Mouse (Mus musculus) myocyte (in vitro differentiated cells): ENCODE measurements around the gene Prok2.

Experiments used
- E2F4 ChIP-seq: IDR thresholded peaks from one replicate; pipeline ENCODE4 v1.6.1; 2011; ENCODE audit warnings: mild to moderate bottlenecking, control low read depth, moderate library complexity; ENCODE audit not compliant: insufficient read depth
- MYOD1 ChIP-seq, 3 experiments: IDR thresholded peaks; one replicate each; pipeline ENCODE4 v1.6.1; 2011; ENCODE audit warnings: control low read depth in 2 of 3, low read depth in 2 of 3, mild to moderate bottlenecking in 2 of 3, moderate library complexity in 1 of 3; ENCODE audit not compliant: insufficient read length in 2 of 3, control insufficient read depth in 1 of 3
- POLR2A ChIP-seq: IDR thresholded peaks from one replicate; pipeline ENCODE4 v1.6.1; 2011; ENCODE audit warnings: low read depth, mild to moderate bottlenecking, control low read depth, moderate library complexity; ENCODE audit not compliant: insufficient read length

DNA sequence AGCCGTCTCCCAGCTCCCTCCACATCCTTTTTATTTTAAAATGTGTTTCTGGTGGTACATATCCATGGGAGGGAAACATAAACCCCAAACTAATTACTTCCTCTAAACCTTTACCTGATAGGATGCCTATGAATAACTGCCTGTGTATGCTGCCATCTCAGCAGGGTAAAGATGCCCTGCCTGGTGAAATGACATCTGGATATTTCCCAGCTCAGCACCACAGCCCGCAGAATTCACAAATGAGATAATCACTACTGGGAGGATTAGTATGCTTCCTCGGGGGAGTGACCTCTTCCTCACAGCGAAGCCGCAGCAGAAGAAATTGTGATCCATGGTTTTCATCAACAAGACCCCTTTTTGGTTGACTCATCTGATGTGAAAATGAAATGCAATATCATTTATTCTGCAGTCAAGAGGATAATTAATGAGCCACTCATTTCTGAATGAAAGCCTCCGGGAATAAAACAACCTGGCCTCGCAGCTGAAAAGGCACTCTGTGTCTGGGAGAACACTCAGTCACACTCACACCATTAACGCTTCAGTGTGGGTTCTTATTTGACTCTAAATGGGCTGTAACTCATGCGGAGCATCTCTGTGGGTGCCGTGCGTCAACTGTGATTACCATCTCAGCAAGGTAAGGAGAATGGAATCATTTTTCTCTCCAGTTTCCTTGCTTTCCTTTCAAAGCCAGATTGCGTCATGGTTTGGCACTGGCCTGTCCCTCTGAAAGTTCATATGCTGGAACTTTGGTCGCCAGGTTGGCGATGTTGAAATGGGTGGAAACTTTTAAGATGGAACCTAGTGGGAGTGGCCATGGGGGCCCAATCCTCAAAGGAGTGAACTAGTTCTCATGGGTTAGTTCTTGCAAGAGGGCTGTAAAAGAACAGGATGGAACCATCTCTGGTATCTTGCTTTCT is 36.1 kb upstream of the Prok2 start:
- TF ChIP-seq POLR2A = no peak
- TF ChIP-seq E2F4 = no peak
- TF ChIP-seq MYOD1 (IDR thresholded peaks at IDR 0.05; ENCODE audit: control insufficient read depth in 1 of 3, insufficient read length in 2 of 3, low read depth in 2 of 3) = no peak
